Mouse (Mus musculus): Measurements from ENCODE around the gene Eif3f.

- TF ChIP-seq CTCF (IDR thresholded peaks at IDR 0.05; ENCODE audit: low read depth) (no peak), EP300 (IDR thresholded peaks at IDR 0.05; ENCODE audit: low read depth) (no peak)
Observed at GRCm38 (mm10) chr7:108894320-108894719, 39.9 kb upstream of the Eif3f start, which contains the start of gene Olfr519.

Data from liver, postnatal 0 days (tissue).